Mouse (Mus musculus): ENCODE measurements around the gene Tm7sf3. TPM values are rescaled to one million over a fixed set of nuclear protein-coding genes. Genes with fewer than 3 reads are reported as not detected.

Gene Tm7sf3
- polyA plus RNA-seq, 1 experiment from 2014 or later = 40.5 TPM

DNA sequence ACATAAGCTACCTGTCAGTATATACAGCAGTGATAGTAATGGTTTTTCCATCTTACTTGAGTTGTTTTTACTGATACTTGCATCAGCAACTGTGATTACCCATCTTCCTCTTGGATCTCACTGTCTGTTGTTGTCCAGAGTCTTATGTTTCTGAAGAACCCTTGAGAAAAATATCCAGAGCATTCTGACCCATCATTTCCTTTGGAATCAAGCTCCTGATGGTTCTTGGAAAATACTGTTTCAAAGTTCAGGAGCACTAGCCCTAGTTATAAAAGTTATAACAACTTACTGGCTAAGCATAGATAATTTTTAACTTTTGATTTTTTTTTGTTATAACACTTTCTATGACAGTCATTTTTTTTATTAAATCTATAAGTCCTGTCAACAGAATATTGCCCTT lies 8.8 kb upstream of the Tm7sf3 start:
- Histone ChIP-seq H3K4me3 (no peak overlapping the region), H3K9ac (no peak overlapping the region), H3K27me3 (replicated peaks) (no peaks in the 10 kb centered on the region), H3K9me3 (replicated peaks) (no peaks in the 10 kb centered on the region), H3K27ac (no peak overlapping the region), H3K4me2 (no peak overlapping the region), H3K4me1 (no peaks in the 10 kb centered on the region), H3K36me3 (peaks cover 37% of the 10 kb centered on the region)
- ATAC-seq = no peak

DNA sequence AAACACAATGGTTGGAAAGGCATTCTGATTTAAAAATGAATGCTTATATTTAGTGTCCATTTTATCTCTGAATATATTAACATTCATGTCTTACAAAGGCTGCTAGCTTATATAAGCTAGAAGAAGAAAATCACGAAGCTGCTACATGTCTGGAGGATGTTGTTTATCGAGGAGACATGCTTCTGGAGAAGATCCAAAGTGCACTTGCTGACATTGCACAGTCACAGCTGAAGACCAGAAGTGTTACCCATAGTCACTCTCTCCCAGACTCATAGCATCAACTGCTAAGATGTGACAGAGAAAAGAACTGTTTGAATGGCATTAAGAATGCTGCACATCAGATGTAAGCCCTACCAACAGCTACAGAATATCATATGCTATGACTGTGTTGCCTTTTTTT lies 7.4 kb upstream of the Tm7sf3 start:
- Histone ChIP-seq H3K4me1 (0 out of 2 replicates have a peak, but pooled peaks cover 11% of the 10 kb centered on the region), H3K9me3 (replicated peaks) (no peaks in the 10 kb centered on the region), H3K9ac (no peak overlapping the region), H3K27me3 (replicated peaks) (no peaks in the 10 kb centered on the region), H3K27ac (no peak overlapping the region), H3K4me3 (no peak overlapping the region), H3K36me3 (peaks cover 37% of the 10 kb centered on the region), H3K4me2 (no peak overlapping the region)
- no peak for ATAC-seq
- 81% methylated on average over 2 of the region's 2 CpGs for WGBS (ENCODE audit: insufficient replicate concordance)

DNA sequence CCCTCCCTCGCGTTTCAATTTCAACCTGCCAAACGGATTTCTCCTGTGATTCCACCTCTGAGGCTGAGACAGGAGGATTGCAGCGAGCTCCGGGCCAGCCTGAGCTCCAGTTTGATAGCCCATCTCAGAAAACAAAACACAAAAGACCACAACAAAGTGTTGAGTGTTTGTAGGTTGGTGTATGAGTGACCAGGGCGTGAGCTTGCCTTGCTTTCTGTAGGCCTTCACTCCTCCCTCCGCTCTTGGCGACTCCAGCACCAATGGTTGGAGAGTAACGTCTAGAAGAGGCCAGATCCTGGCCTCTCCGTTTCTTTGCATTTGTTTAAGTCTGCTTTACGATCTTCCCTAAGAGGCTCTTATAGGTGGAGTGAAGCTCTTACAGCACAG lies 553 bp upstream of the Tm7sf3 start:
- WGBS (ENCODE audit: insufficient replicate concordance) = 15% methylated on average over 11 of the region's 11 CpGs
- no peaks in the 10 kb centered on the region for H3K27me3 ChIP-seq (replicated peaks)
- peak; percentile 33; the same call in 1 of the 2 replicates for ATAC-seq
- no peaks in the 10 kb centered on the region for H3K9me3 ChIP-seq (replicated peaks)
- H3K4me1 ChIP-seq = peaks cover 51% of the 10 kb centered on the region
- 0 out of 2 replicates have a peak, but pooled peaks cover 6% of the 10 kb centered on the region for H3K36me3 ChIP-seq
- H3K27ac ChIP-seq = peak overlapping the region; percentile 90
- peak overlapping the region; percentile 96 for H3K9ac ChIP-seq
- peak overlapping the region; percentile 78 for H3K4me3 ChIP-seq
- peak overlapping the region; percentile 91 for H3K4me2 ChIP-seq

DNA sequence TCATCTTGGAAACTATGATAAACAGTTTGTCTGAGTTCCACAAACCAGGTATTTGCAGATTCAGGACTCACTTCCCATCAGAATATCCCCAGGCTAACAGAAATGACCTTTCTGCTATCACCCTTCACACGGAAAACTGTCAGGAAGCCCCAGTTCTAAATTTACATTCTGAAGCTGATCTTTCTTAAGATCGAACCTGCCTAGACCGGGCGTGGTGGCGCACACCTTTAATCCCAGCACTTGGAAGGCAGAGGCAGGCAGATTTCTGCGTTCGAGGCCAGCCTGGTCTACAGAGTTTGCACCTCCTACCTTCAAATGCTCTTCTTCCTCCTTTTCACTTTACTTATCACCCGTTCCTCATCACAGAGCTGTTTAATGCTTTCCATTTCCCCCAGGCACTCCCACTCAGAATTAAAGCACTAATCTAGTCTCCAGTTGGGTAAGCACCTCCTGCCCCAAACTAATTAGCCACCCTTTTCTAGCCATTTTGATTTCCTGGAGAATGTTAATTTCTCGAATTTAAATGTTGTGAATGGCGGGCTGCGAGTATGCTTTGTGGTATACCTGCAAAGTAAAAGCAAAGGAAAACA lies 908 bp downstream of the Tm7sf3 start:
- peaks cover 51% of the 10 kb centered on the region for H3K4me1 ChIP-seq
- peak overlapping the region; percentile 78 for H3K4me3 ChIP-seq
- peak overlapping the region; percentile 90 for H3K27ac ChIP-seq
- H3K4me2 ChIP-seq = peak overlapping the region; percentile 91
- H3K27me3 ChIP-seq (replicated peaks) = no peaks in the 10 kb centered on the region
- H3K9me3 ChIP-seq (replicated peaks) = no peaks in the 10 kb centered on the region
- 0 out of 2 replicates have a peak, but pooled peaks cover 2% of the 10 kb centered on the region for H3K36me3 ChIP-seq
- 34% methylated on average over 11 of the region's 11 CpGs for WGBS (ENCODE audit: insufficient replicate concordance)
- peak overlapping the region; percentile 77 for H3K9ac ChIP-seq
- ATAC-seq = peak; percentile 1

DNA sequence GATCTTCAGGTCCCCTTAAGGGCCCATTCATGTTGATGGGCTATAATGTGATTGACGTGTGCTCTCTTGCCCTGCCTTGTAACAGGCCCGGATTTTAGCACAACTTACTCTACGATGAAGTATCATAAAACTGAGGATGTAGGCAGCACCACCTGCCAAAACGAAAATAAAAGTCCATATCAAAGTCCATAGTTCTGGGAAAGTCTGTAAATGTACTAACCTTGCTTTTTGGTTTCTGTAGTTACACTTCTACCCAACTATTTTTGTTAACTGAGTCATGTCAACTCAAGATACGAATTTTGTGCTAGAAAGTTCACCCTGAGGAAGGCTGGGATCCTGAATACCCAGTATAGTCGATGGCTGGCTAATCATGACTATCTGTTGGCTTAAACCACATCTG lies 1.6 kb downstream of the Tm7sf3 start:
- ATAC-seq = no peak
- no peak overlapping the region for H3K4me2 ChIP-seq
- WGBS (ENCODE audit: insufficient replicate concordance) = 59% methylated on average over 6 of the region's 6 CpGs
- H3K27ac ChIP-seq = peak overlapping the region; percentile 90; the same call in 1 of the 2 replicates
- no peak overlapping the region for H3K9ac ChIP-seq
- no peak overlapping the region for H3K4me3 ChIP-seq
- no peaks in the 10 kb centered on the region for H3K36me3 ChIP-seq
- H3K4me1 ChIP-seq = peaks cover 50% of the 10 kb centered on the region
- no peaks in the 10 kb centered on the region for H3K9me3 ChIP-seq (replicated peaks)
- no peaks in the 10 kb centered on the region for H3K27me3 ChIP-seq (replicated peaks)

DNA sequence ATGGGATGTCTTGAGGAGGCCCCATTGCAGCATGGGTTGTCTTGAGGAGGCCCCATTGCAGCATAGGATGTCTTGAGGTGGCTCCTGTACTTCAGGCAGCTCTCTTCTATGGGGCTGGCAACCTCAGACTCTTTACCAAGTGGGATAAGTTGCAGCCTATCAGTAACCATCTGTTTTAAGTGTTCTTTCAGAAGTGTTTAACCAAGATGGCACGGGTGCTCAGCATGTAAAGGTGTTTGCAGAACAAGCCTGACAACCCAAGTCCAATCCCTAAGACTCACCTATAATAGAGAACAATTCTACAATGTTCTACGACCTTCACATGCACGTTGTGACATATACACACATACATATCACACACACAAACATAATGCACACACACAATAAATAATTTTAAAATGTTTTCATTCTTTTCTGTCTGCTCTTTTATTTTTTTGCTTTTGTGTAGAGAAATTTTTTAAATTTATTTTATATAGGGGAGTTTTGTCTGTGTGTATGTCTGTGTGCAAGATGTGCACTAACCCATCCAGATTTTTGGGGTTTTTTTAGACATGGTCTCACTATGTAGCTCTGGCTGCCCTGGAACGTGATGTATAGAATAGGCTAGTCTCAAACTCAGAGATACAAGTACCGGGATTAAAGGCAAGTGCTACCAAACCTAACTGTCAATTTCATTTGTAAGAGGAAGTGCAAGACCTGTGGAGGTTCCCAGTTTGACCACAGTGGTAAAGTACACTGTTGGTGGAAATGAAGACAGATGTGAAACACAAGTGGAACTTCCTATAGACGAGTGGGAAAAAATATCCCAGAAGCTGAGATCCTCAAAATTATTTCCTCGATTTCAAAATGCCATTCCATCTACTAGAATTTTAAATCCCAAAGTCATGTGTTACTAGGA lies 2.3 kb downstream of the Tm7sf3 start:
- Histone ChIP-seq H3K4me1 (peaks cover 43% of the 10 kb centered on the region), H3K4me3 (no peak overlapping the region), H3K27me3 (replicated peaks) (no peaks in the 10 kb centered on the region), H3K27ac (peak overlapping the region; percentile 90; the same call in 1 of the 2 replicates), H3K36me3 (no peaks in the 10 kb centered on the region), H3K9ac (no peak overlapping the region), H3K9me3 (replicated peaks) (no peaks in the 10 kb centered on the region), H3K4me2 (no peak overlapping the region)
- ATAC-seq = no peak
- WGBS (ENCODE audit: insufficient replicate concordance) = 54% methylated on average over 7 of the region's 7 CpGs

DNA sequence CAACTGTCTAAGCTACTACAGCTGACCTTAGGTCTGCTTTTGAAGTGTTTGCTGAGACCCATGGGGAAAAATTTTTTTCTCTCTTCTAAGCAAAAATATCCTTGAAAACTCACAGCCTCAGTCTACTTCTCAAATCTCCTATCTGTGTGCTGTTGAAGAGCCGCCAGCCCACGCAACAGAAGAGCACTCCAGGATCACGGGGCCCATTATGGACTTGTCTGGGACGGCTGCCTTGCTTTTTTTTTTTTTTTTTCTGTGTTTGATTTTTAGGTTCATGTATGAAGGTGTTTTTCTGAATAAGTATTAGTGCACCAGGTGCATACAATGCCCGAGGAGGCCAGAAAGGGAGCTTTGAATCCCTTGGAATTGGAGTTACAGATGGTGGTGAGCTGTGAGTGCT lies 6.1 kb downstream of the Tm7sf3 start:
- Histone ChIP-seq H3K9me3 (replicated peaks) (no peaks in the 10 kb centered on the region), H3K4me3 (no peak overlapping the region), H3K27ac (no peak overlapping the region), H3K4me1 (peaks cover 53% of the 10 kb centered on the region), H3K27me3 (replicated peaks) (no peaks in the 10 kb centered on the region), H3K9ac (no peak overlapping the region), H3K4me2 (no peak overlapping the region), H3K36me3 (no peaks in the 10 kb centered on the region)
- WGBS (ENCODE audit: insufficient replicate concordance) = 80% methylated on average over 5 of the region's 5 CpGs
- no peak for ATAC-seq

DNA sequence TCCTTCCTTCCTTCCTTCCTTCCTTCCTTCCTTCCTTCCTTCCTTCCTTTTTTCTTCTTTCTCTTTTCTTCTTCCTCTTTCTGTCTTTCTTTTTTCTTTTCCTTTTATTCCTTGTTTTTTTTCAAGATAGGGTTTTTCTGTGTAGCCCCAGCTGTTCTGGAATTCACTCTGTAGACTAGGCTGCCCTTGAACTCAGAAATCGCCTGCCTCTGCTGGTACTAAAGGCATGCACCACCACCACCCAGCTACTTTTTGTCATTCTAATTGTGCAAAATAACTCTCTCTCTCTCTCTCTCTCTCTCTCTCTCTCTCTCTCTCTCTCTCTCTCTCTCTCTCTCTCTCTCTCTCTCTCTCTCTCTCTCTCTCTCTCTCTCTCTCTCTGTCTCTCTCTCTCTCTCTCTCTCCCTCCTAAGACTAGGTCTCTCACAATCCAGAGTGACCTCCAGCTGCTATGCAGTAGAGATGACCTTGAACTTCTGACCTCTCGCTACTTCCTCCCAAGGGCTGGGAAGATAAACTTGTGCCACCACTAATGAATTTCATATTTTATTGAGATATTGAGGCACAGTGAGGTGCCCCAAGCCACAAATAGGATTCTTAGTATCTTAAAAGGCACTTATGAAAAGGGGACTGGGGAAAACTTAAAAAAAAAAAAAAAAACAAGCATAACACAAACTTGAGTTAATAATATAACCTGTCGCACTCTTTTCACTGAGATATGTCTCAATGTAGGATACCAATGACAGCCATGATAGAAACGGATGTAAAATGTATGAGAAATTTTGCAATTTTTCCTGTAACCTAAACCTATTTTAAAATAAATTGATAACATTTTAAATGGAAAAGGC lies 7.6 kb downstream of the Tm7sf3 start:
- peak overlapping the region; percentile 95 for H3K27ac ChIP-seq
- no peaks in the 10 kb centered on the region for H3K36me3 ChIP-seq
- peak overlapping the region; percentile 95 for H3K9ac ChIP-seq
- H3K4me1 ChIP-seq = peaks cover 53% of the 10 kb centered on the region
- 58% methylated on average over 4 of the region's 4 CpGs for WGBS (ENCODE audit: insufficient replicate concordance)
- no peak for ATAC-seq
- H3K4me2 ChIP-seq = peak overlapping the region; percentile 82
- H3K9me3 ChIP-seq (replicated peaks) = no peaks in the 10 kb centered on the region
- H3K27me3 ChIP-seq (replicated peaks) = no peaks in the 10 kb centered on the region
- peak overlapping the region; percentile 84 for H3K4me3 ChIP-seq

DNA sequence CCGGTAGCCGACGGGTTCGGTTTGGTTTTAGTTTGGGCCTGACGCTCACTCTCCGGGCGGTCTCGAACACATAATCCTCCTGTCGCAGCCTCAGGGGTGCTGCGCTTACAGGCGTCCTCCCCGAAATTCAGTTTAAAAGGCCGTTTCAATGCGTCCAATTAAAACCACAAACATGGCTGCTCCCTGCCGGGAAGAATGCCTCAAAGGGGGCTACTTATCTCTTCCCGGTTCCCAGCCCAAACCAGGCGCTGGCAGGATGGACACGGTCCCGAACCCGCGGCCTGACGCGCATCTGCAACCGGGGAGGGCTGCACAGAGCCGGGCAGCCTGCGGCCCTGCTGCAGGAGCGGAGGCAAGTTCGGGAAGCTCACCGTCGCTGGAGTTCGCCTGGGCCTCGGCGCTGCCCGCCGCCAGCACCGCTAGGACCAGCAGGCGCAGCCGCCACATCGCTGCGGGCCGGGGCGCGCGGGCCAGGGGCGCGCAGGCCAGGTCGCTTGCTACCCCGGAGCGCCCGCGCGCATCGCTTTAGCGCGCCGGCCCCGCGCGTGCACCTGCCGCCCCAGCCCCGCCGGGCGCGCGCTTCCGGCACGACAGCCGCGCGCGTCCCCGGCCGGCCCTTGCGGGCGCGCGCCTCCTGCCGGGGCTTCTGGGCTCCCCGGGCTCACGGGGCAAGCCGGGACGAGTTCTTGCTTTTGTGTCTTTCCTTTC lies 8.5 kb downstream of the Tm7sf3 start:
- no peaks in the 10 kb centered on the region for H3K27me3 ChIP-seq (replicated peaks)
- under 1% methylated on average over 82 of the region's 82 CpGs for WGBS (ENCODE audit: insufficient replicate concordance)
- H3K27ac ChIP-seq = peak overlapping the region; percentile 95
- H3K4me3 ChIP-seq = peak overlapping the region; percentile 84
- peaks cover 53% of the 10 kb centered on the region for H3K4me1 ChIP-seq
- peak overlapping the region; percentile 82 for H3K4me2 ChIP-seq
- H3K9me3 ChIP-seq (replicated peaks) = no peaks in the 10 kb centered on the region
- peak overlapping the region; percentile 95 for H3K9ac ChIP-seq
- peak; percentile 79 for ATAC-seq
- peaks cover 3% of the 10 kb centered on the region; the same call in 1 of the 2 replicates for H3K36me3 ChIP-seq

DNA sequence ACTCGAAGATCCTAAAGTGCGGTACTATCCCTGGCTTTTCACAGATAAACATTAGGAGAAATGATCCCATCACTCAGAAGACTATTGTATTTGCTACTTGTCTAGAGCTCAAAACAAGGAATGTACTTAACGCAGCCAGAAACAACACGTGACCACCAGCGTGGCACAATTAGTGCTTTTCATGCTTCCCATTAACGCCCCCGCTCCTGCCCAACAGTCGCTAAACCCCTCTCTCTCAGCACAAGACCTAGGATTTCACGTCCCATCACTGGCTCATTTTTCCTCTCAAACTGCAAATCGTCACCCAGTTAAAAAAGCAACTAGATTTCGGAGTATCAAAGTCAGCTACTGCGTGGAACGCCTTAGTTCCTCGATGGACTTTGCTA lies 9.0 kb downstream of the Tm7sf3 start:
- Histone ChIP-seq H3K27me3 (replicated peaks) (no peaks in the 10 kb centered on the region), H3K9ac (peak overlapping the region; percentile 95), H3K36me3 (peaks cover 6% of the 10 kb centered on the region; the same call in 1 of the 2 replicates), H3K9me3 (replicated peaks) (no peaks in the 10 kb centered on the region), H3K4me1 (peaks cover 55% of the 10 kb centered on the region), H3K4me3 (peak overlapping the region; percentile 84), H3K27ac (peak overlapping the region; percentile 95), H3K4me2 (peak overlapping the region; percentile 82)
- ATAC-seq = no peak
- WGBS (ENCODE audit: insufficient replicate concordance) = 14% methylated on average over 14 of the region's 14 CpGs

DNA sequence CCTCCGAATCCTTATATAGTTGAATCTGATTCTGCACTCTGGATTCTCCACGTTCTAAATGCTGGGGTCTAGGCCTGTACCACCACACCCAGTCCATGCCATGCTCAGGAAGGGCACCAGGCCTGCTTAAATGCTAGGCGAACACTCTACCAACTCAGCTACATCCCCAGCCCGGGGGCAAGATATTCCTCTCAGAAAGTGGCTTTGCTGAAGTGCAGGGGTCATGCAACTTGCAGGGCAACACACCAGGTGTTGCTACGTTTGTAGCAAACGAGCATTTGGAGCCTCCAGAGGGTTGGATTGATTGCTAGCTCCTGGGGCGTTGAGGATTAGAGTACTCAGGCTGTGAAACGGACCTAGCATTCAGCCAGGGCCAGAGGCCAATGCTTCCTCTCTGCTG lies 9.5 kb downstream of the Tm7sf3 start:
- no peak for ATAC-seq
- Histone ChIP-seq H3K4me3 (peak overlapping the region; percentile 84), H3K4me1 (peaks cover 58% of the 10 kb centered on the region), H3K27ac (peak overlapping the region; percentile 95), H3K9ac (peak overlapping the region; percentile 95), H3K27me3 (replicated peaks) (no peaks in the 10 kb centered on the region), H3K4me2 (peak overlapping the region; percentile 82), H3K36me3 (peaks cover 6% of the 10 kb centered on the region; the same call in 1 of the 2 replicates), H3K9me3 (replicated peaks) (no peaks in the 10 kb centered on the region)
- 52% methylated on average over 8 of the region's 8 CpGs for WGBS (ENCODE audit: insufficient replicate concordance)

Measured in liver, embryonic 12.5 days (tissue).